Mouse (Mus musculus) brain, embryonic 14.5 days (tissue): ENCODE results near the gene Tle6.
A peak's percentile ranks its signal among the peaks of the same experiment; 100 is the strongest.

ENCODE experiments used
- CTCF ChIP-seq: fragments of 200-500 bp; IDR thresholded peaks from 2 replicates; pipeline ENCODE4 v1.5.1; 2012; ENCODE audit warnings: inconsistent platforms, mild to moderate bottlenecking, moderate library complexity, borderline replicate concordance; ENCODE audit not compliant: insufficient read depth, insufficient read length; ENCODE audit errors: extremely low read depth
- POLR2A ChIP-seq: fragments of 200-500 bp; IDR thresholded peaks from 2 replicates; pipeline ENCODE4 v1.6.1; 2012; ENCODE audit warnings: mild to moderate bottlenecking, inconsistent platforms, borderline replicate concordance; ENCODE audit not compliant: poor library complexity, insufficient read depth, insufficient read length, severe bottlenecking; ENCODE audit errors: extremely low read depth

- TF ChIP-seq CTCF (no peak), POLR2A (peak; percentile 52; the same call in 1 of the 2 replicates)
These were observed 5.3 kb upstream of the Tle6 start, which contains the start of gene BC025920 for GRCm38 (mm10) chr10:81605974-81606751.
